Mouse (Mus musculus): ENCODE measurements around the gene Emid1.
"Not testable (repeated sequence)": the region's sequence is repeated elsewhere in the genome, so short reads cannot be mapped to it uniquely, and the experiment has no call there.

Gene Emid1

GRCm38 (mm10) chr11:5102384-5102783 is 49.7 kb downstream of the Emid1 start:
- no peak for DNase-seq

GRCm38 (mm10) chr11:5101641-5102040 is 50.4 kb downstream of the Emid1 start:
- DNase-seq, result no peak

DNA sequence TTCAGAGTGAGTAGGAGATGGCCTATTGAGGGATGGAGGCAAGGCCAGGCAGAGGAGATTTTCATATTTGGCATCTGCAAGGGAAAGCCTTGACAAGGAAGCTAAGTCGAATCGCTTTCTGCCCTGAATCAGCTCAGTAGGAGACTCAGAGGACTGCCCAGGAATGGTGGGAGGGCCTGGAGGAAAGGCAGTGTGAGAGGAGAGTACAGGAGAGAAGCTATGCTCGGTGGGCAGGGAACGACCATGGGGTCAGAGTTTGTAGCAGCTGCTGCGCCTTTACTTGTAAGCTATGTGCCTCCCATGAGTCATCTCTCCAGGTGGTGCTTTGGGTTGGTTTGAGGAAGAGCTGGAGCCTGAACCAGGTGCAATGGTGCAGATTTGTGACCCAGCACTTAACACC is 51.3 kb downstream of the Emid1 start:
- DNase-seq, result peak; percentile 49

DNA sequence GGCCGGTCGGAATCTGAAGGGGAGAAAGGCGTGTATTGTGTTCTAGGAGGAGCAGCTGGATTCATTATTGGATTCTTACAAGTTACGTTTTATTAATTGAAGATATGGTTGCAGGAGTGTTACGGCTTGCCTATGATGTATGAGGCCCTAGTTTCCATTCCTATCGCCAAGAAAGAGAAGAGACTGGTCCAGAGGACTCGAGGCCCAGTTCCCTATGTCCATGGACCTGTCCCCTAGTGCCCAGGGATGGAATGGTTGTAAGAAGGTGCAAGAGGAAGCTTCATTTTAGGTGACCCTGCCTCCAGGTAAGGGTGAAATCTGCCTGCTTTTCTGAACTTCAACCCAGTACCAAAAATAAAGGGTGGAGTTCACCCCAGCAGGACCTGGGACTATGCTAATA is 51.8 kb downstream of the Emid1 start:
- DNase-seq, result peak; percentile 48

DNA sequence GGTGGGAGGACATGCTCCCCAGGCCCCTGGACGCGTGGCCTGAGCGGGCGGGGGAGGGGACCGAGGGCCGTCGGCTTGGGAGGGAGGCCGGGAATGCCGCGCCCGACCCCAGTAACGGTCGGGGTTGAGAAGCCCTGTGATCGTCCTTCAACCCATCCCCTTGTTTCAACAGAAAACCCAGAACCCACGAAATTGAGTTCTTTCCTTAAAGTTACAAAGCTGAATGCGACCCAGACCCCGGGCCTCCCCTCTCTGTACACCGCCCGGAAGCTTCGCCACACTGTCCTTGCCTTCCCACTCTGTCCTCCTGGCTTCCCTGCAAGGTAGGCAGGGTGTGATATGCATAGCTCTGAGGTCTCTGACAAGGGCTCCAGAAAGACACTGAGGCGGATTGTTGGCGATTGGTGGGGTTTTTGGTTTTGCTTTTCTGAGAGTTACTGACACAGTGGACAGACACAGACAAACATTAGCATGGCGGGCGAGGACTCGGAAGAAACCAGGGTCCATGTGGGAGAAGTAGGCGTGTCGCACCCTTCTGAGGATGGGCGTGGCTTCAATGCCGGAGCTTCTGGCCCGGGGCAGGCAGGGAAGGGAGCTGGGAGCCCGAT is 52.4 kb downstream of the Emid1 start:
- peak; percentile 83 for DNase-seq

DNA sequence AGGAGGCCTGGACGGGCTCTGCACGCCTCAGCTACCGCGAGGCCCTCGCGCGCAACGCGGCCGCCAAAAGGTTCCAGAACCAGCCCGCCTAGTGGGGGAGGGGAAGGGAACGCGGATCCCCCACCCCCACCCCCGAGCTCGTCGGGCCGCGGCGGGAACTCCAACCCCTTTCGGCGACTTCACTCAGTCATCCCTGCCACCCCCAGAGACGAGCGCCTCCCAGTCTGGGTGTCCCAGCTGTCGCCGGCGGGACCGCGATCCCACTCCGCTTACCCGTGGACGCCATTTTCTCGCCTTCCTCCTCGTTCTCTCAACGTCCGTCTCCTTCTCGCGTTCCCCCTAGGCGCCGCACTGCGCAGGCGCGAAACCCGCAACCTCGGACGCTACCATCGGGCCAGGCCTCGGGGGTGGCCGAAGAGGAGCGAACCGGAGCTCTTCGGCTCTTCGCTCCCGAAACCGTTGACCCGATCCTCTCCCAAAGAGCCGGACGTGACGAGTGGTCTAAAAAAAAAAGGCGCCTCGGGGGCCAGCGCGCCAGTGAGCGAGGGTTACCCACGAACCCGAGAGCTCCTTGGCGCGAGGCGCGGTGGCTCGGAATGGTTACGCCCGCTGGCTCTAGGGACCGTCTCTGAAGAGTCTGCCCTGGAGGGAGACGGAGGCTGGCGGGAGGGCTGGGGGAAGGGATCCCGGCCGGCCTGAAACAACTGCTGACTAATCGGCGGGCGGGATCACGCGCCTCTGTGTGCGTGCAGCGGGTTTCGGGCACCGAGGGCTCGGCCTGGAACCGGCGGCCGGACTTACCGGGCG is 53.1 kb downstream of the Emid1 start, which contains the start of the genes Rhbdd3 and Ewsr1:
Rhbdd3 (plus strand) TSS at position 191 of the 807 bp plus-strand sequence.
Ewsr1 (minus strand) TSS at position 531 of the 807 bp plus-strand sequence.
- peak; percentile 97 for DNase-seq

GRCm38 (mm10) chr11:5098035-5098735 is 53.9 kb downstream of the Emid1 start:
- DNase-seq, result peak; percentile 71

DNA sequence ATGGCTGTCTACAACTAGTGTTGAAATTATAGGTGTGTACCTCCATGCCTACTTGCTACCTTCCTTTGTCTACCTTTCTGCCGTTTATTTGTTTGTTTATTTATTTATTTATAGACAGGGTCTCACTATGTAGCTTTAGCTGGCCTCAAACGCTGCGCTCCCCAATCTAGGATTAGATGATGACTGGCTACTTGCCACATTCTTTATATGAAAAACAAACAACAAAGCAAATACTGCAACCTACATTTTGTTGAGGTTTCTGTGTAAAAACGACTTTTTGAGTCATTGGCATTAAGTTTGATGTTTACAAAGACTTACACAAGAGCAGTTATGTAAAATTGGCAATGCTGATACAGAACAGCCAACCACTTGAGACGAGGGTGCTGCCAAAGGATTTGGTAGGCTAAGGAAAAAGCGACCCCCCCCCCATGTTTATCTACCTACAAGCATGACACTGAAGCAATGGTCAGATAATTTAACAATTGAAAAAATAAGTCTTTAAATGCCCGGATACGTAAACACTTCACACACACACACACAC is 55.5 kb downstream of the Emid1 start:
- DNase-seq, result peak; percentile 41

DNA sequence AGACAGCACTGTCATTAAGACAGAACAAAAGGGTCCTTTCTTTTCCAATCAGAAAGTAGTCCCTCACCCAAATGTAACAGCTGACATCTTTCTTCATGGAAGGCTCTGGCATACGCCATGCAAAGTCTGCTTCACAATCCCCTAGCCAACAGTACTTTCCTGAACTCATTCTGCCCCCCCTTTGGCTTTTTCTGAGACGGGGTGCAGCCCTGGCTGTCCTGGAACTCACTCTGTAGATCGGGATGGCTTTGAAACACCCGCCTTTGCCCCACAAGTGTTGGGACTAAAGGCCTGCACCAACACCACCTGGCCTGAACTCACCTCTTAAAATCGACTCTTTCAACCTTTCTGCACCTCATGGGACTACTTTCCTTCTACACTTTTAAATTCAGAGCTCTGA is 56.2 kb downstream of the Emid1 start:
- DNase-seq, result no peak

DNA sequence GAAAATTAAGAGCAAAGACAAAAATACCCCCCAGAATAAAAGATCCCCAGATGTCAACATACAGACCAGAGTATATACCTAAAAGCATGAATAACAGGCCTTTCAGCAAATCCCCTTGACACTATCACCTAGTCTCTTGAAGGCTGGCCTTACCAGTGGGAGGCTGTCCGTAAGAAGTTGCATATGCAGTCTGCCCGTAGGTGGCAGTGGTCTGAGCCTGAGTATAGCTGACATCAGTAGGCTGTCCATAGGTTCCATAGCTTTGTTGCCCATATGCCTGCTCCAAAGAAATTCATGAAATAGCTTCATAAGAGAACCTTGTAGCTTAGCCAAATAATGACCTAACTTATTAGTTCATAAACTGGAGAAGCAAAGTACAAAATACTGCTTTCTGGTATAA is 60.4 kb downstream of the Emid1 start:
- no peak for DNase-seq

- DNase-seq, result no peak
These were observed 62.9 kb downstream of the Emid1 start for GRCm38 (mm10) chr11:5089147-5089546.

GRCm38 (mm10) chr11:5076843-5077242 is 75.2 kb downstream of the Emid1 start:
- not testable (repeated sequence) for DNase-seq

GRCm38 (mm10) chr11:5075760-5076159 is 76.3 kb downstream of the Emid1 start:
- no peak for DNase-seq

DNA sequence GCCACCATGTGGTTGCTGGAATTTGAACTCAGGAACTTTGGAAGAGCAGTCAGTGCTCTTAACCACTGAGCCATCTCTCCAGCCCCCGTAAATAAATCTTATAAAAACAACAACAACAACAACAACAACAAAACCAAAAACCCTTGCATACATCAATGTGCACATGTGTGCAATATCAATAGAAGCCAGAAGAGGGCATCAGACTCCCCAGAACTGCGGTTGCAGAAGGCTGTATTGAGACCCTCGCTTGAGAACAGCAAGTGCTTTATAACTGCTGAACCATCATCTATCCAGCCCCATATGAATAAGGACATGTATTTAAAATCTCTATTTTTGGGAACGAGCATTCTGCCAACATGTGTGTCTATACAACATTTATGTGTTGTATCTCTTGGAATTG is 77.2 kb downstream of the Emid1 start:
- DNase-seq, result no peak

DNA sequence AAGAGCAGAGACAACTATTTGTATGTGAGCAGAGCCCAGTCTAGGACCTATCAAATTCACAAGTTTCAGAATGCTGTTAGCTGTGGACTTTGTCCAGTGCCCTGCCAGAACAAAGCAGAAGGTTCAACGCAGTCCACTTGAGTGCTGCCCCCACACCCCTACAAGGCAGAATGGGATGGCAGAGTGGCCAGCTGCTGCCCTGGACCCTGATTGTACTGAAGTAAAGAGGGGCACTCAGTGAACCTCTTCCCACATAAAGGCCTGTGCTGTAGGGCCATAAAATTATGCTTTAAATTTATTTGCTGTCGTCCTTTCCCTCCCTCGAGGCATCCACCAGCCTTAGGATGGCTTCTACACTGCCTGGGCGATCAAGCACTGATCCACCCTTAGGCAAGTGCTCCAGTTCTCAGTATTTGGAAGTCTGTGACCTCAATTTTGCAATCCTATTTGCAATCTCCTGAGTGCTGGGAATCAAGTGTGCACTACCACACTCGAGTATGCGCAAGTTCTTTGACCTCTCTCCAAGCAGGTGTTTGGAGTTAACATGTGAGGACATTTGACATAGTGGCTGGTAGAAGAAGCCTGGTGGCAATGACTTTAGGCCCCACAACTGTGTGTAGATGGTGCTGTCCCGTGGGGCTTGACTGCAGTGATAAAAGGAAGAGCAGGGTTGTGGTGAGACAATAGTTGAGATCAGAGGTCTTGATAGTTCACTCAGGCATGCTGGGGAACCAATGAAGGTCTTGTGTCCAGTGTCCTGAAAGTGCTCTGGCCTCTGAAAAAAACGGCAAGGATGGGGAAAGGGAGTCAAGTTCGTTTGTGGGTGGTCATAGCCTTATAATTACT is 83.7 kb downstream of the Emid1 start:
- DNase-seq, result no peak

DNA sequence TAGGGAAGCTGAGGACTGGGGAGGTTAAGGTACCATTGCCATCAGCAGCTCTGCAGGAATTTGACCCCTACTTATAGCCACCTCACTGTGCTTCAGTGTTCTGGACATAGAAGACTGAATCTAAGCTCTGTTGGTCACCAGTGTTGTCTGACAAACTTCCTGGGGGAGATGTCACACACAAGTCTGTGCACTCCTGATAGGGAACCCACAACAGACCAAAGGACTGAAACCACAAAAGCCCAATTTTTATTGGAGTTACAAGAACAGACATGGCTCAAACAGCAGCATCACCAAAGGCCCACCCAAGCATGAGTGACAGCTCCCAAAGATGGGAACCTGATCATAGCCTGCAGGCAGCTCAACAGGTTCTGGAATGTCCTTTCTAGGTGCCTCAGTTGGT is 85.0 kb downstream of the Emid1 start:
- DNase-seq, result no peak

- peak; percentile 84 for DNase-seq
These were observed 86.8 kb downstream of the Emid1 start, which contains the start of gene Gas2l1 for GRCm38 (mm10) chr11:5065056-5065821. TSS of gene Gas2l1 (minus strand) at chr11:5065327.

- DNase-seq, result no peak
These were observed 87.6 kb downstream of the Emid1 start for GRCm38 (mm10) chr11:5064282-5065055.

- no peak for DNase-seq
These were observed 88.3 kb downstream of the Emid1 start for GRCm38 (mm10) chr11:5063561-5064281.
